Mouse (Mus musculus): ENCODE results near the gene Gm20696.

DNA sequence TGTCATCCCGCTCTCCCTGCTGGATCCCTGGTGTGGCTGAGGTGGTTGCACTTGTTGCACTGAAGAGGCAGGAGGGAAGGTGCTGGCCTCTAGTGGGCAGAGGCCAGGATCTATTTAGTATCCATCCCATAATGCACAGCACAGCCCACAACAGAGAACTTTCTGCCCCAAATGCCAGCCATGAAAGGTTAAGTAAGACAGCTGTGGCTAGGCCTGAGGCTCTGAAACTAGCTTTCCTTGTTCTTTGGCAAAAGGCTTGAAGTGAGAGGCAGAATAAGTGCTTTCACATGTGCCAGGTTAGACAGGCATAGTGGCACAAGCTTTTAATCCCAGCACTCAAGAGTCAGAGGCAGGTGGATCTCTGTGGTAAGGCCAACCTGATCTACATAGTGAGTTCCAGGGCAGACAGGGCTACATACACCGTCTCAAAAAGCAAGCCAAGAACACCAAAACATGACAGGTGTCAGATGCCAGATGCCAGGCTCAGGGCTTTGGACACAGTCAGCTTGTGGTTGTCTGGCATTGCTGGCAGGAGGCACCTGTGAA, 281.5 kb downstream of the Gm20696 start:
- peak; percentile 42 for TF ChIP-seq CTCF (IDR thresholded peaks at IDR 0.05; ENCODE audit: low read depth, low read length)
- no peak for TF ChIP-seq POLR2A (IDR thresholded peaks at IDR 0.05; ENCODE audit: insufficient read depth, low read length)

Data from ES-Bruce4 (cell line).